ENCODE assay signal across 16 mouse cellular contexts in the genomic region with DNA sequence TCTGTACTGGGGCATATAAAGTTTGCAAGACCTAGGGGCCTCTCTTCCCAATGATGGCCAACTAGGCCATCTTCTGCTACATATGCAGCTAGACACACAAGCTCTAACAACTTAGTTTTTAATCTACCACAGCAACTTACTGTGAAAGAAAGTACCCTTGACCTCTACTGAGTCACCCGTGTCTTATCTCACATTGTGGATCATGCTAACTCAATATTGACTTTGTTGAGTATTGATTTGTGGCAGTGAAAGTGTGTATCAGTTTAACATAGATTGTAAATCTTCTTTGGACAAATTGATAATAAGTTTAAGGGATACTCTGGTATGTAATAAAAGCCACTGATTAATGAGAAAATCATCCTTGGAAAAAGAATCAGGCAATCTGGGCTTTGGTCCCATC.
"Had no signal": no experiment of that assay in that cellular context is flagged by ENCODE, and none has a peak within 500 bp of the region (broad histone marks: within the 10 kb centered on the region; RNA-seq: fewer than 3 reads in every experiment).

No protein-coding gene starts in this region.

- H3K27me3 ChIP-seq: neural tube, embryonic 13.5 days; neural tube, embryonic 15.5 days; stomach, embryonic 15.5 days had no signal

- H3K9ac ChIP-seq: neural tube, embryonic 13.5 days; neural tube, embryonic 15.5 days; stomach, embryonic 15.5 days had no signal

- H3K4me3 ChIP-seq: neural tube, embryonic 13.5 days; neural tube, embryonic 15.5 days; stomach, embryonic 15.5 days had no signal

- H3K4me1 ChIP-seq: neural tube, embryonic 13.5 days; neural tube, embryonic 15.5 days; stomach, embryonic 15.5 days had no signal

- H3K36me3 ChIP-seq: neural tube, embryonic 13.5 days; neural tube, embryonic 15.5 days; stomach, embryonic 15.5 days had no signal

- DNase-seq: retina, postnatal 1 day; right cerebral cortex, adult 18-20 months; right cerebral cortex, postnatal 14 days; right cerebral cortex, postnatal 25 days; right cerebral cortex, postnatal 4 days; spleen, adult 18-20 months; thymus, adult 18-20 months; thymus, adult 2 months; thymus, postnatal 14 days; thymus, postnatal 25 days; thymus, postnatal 36 days; thymus, postnatal 4 days had no signal

- H3K27ac ChIP-seq: neural tube, embryonic 13.5 days; neural tube, embryonic 15.5 days; stomach, embryonic 15.5 days; stomach, postnatal 0 days had no signal
